Mouse (Mus musculus) 3134 (cell line): Measurements from ENCODE around the gene Hcrtr2.

ENCODE experiments used
- DNase-seq: peaks from one replicate; pipeline ENCODE4 v3.0.0-alpha.2; 2011; ENCODE audit warnings: low spot score; ENCODE audit not compliant: insufficient read length; ENCODE audit errors: extremely low read depth

The Hcrtr2 gene

DNA sequence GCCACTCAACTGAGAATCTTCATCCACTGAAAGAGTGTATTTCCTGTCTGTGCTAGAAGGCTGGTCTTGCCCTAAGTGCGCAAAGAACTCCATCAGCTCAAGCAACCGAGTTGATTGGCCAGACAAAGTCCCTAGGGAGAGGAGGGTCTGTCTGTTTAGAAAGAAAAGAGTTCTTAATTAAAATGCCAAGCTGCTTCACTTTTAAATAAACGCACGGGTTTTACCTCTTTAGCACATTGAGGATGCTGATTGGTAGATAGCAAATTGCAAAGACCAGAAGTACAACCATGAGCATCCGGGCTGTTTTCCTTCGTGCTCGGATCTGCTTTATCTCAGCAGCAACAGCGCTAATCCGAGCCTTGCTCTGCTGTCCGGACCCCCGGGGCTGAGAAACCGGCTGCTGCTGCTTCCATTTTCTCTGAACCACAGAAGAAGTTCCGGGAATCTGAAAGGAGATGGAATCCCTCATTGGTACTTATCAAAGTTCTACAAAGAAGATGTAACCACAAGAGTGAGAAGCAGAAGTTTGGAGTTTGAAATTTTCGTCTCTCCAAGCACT is 87.6 kb downstream of the Hcrtr2 start:
- DNase-seq: peak; percentile 10

GRCm38 (mm10) chr9:76234899-76235298 is 88.8 kb downstream of the Hcrtr2 start:
- DNase-seq: no peak

DNA sequence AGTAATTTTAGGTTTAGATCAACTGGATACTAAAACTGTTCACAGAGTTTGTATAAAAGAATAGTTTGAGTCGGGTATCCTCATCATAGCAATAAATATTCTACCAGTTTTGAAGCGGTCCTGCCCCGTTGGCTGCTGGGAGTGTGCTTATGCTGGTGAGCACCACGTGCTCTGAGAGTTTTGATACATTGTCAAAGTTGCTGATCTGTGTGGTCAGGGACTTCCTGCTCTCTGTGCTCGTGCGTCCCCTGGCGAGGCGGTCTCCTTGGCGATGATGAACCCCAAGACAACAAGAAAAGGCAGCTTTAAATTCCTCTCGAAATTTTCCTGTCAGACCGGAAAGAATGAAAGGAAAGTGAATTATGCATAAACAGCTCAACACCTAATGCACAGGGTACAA is 93.3 kb downstream of the Hcrtr2 start:
- DNase-seq: no peak

DNA sequence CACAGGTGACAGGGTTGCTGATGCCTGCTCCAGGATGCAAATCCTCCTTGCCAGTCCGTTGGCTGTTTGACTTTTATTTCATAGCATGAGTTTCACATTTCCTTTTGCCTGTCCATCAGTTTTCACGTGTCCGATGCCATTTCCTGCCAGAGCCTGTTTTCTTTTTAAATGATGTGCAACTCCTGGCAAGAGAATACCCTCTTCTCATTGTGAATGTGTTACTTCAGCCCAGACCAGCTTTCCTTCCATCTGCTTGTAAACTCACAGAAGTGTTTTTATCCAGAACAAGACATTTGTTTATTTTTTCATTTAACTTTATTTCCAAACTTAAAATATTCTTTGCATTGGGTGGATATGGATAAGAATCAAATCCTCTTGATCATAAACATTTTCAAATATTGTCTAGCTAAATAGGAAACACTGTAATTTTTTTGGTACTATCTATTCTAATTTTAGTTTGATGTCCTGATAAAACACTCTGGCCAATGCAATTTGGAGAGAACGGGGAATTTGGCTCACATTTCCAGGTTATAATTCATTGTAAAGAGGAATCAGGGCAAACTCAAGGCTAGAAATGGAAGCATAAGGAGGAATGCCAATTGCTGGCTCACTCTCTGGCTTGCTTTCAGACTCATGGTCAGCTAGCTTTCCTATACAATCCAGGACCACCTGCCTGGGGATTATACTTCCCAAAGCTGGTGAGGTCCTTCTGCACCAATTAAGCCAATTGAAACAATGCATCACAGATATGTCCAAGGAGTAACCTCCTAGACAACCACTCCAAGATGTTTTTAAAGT is 106.3 kb downstream of the Hcrtr2 start:
- no peak for DNase-seq

GRCm38 (mm10) chr9:76214678-76215077 is 109.0 kb downstream of the Hcrtr2 start:
- DNase-seq: no peak

GRCm38 (mm10) chr9:76213557-76213956 is 110.1 kb downstream of the Hcrtr2 start, which contains the start of gene Gfral:
Gfral (minus strand) TSS chr9:76213657.
- DNase-seq: no peak

DNA sequence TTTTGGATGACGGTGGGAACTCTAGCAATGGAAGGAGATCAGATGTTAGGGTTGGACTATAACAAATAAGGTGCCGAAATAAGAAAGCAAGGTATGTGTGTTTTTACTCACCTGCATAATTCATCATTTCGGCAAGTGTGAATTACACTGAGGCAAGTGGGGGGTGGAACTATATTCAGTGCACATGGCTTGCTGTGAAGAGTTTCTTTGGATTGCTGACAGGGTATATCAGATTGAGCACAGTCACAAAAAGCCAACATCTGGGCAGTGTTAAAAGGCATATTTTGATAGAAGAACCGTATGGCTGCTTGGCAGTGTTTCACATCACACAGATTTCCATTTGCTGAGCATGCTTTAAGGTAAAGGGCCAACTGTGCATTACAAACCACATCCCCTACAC is 126.7 kb downstream of the Hcrtr2 start:
- no peak for DNase-seq

GRCm38 (mm10) chr9:76179221-76179620 is 144.4 kb downstream of the Hcrtr2 start:
- DNase-seq: no peak
